Mouse (Mus musculus) right cerebral cortex, postnatal 36 days (tissue): ENCODE measurements around the gene Srcin1.

ENCODE experiments used
- DNase-seq, 2 experiments: peaks; one replicate each; pipeline ENCODE4 v3.0.0; 2022; ENCODE audit warnings: low spot score in 2 of 2, mixed read lengths in 1 of 2

Srcin1 gene

GRCm38 (mm10) chr11:97534442-97535307 lies 41.3 kb downstream of the Srcin1 start:
- peak; percentile 64 to 70 for DNase-seq

- no peak for DNase-seq
These were observed 42.3 kb downstream of the Srcin1 start for GRCm38 (mm10) chr11:97533653-97534052.

GRCm38 (mm10) chr11:97532950-97533582 lies 42.9 kb downstream of the Srcin1 start:
- no peak for DNase-seq

GRCm38 (mm10) chr11:97532354-97532753 lies 43.6 kb downstream of the Srcin1 start:
- DNase-seq = no peak

GRCm38 (mm10) chr11:97531381-97532260 lies 44.4 kb downstream of the Srcin1 start:
- peak; percentile 76 to 80 for DNase-seq

- DNase-seq = no peak
These were observed 45.0 kb downstream of the Srcin1 start for GRCm38 (mm10) chr11:97530961-97531360.

GRCm38 (mm10) chr11:97530069-97530468 lies 45.9 kb downstream of the Srcin1 start:
- DNase-seq = no peak

- no peak for DNase-seq
These were observed 47.6 kb downstream of the Srcin1 start for GRCm38 (mm10) chr11:97528282-97528808.

- no peak for DNase-seq
These were observed 50.7 kb downstream of the Srcin1 start for GRCm38 (mm10) chr11:97525313-97525712.

GRCm38 (mm10) chr11:97524306-97524705 lies 51.7 kb downstream of the Srcin1 start:
- no peak for DNase-seq

- no peak for DNase-seq
These were observed 52.1 kb downstream of the Srcin1 start for GRCm38 (mm10) chr11:97523827-97524261.

GRCm38 (mm10) chr11:97523107-97523506 lies 52.9 kb downstream of the Srcin1 start:
- DNase-seq = no peak

- no peak for DNase-seq
These were observed 54.1 kb downstream of the Srcin1 start for GRCm38 (mm10) chr11:97521741-97522474.

GRCm38 (mm10) chr11:97520541-97520940 lies 55.4 kb downstream of the Srcin1 start:
- DNase-seq = no peak

- no peak for DNase-seq
These were observed 62.9 kb downstream of the Srcin1 start for GRCm38 (mm10) chr11:97513066-97513465.

GRCm38 (mm10) chr11:97512511-97512910 lies 63.5 kb downstream of the Srcin1 start:
- DNase-seq = no peak

- DNase-seq = no peak
These were observed 64.2 kb downstream of the Srcin1 start for GRCm38 (mm10) chr11:97511661-97512369.

GRCm38 (mm10) chr11:97510966-97511660 lies 64.9 kb downstream of the Srcin1 start:
- no peak for DNase-seq

GRCm38 (mm10) chr11:97509715-97510485 lies 66.1 kb downstream of the Srcin1 start:
- no peak for DNase-seq
